Mouse (Mus musculus) left cerebral cortex, adult 9 months (tissue): ENCODE results near the gene Fzr1.
A peak's percentile ranks its signal among the peaks of the same experiment; 100 is the strongest.

Experiments
- DNase-seq, 2 experiments: peaks; one replicate each; pipeline ENCODE4 v3.0.0; 2022; ENCODE audit warnings: low spot score in 2 of 2

Fzr1 gene

DNA sequence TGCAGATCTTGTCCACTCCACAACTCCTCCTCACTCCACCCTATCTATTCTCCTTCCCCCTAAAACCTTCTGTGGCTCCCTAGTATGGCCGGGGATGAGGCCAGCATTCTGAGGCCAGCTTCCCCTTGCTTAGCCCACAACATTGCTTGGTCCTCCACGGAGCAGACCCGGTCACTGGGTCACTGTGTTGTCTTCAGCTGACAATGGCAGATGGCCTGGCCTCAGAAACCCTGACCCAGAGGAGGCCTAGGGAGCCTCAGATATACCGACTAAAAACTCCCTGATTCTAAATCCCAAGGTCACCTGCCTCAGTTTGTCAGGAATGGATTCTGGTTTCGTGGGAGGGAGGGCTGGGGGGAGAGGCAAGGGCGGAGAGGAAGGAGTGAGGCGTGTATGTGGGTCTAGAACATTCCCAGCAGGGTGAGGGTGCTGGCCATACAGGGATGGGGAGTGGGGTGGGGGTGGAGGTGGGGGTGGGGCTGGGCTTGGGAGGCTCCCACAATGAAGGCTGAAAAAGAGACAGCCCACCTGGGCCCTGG is 24.0 kb upstream of the Fzr1 start:
- no peak for DNase-seq

DNA sequence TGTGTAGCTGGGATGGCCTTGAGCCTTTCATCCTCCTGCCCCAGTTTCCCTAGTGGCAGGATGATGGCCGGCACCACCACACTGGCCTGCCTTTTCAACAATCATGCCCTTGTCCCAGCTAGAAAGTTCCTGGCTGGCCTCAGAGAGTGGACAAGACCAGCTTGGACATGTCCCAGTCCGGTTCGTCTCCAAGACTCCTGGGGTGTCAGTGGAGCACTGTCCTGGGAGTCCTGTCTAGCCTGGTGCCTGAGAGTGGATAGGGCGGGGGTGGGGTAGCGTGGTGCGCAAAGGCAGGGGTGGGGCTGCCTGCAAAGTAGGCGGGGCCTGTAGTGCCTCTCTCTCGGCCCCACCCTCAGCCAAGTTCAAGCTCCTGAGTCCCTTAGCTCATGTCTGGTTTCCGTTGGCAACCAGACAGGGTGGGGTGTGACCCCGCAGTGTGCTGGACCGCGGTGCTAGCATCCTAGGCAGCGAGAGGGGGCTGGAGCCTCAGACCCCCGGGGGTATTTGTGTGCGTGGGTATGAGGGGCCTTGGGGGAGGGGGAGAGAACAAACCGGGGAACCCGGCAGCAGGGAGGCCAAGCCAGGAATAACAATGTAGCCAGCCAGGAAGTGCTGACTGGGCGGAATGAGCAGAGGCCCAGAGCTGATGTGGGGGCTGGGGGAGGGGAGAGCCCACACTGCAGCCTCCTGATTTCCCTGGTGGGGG is 23.4 kb upstream of the Fzr1 start:
- peak in 1 of 2 experiments; percentile 57 for DNase-seq

DNA sequence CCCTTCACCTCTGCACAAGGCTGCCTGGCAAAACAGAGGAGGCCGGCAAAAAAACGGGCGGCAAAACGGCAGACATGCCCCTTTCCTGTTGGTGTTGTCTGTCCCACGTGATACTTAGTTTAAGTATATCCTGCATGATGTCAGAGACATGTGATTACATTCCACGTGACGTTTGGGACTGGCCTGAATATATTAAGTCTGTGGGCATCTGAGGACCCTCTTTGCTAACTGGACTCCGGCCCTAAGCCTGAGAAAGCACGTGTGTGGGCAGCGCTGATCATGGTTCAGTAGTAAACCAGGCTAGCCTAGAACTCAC is 22.8 kb upstream of the Fzr1 start:
- peak in 1 of 2 experiments; percentile 56 for DNase-seq

DNA sequence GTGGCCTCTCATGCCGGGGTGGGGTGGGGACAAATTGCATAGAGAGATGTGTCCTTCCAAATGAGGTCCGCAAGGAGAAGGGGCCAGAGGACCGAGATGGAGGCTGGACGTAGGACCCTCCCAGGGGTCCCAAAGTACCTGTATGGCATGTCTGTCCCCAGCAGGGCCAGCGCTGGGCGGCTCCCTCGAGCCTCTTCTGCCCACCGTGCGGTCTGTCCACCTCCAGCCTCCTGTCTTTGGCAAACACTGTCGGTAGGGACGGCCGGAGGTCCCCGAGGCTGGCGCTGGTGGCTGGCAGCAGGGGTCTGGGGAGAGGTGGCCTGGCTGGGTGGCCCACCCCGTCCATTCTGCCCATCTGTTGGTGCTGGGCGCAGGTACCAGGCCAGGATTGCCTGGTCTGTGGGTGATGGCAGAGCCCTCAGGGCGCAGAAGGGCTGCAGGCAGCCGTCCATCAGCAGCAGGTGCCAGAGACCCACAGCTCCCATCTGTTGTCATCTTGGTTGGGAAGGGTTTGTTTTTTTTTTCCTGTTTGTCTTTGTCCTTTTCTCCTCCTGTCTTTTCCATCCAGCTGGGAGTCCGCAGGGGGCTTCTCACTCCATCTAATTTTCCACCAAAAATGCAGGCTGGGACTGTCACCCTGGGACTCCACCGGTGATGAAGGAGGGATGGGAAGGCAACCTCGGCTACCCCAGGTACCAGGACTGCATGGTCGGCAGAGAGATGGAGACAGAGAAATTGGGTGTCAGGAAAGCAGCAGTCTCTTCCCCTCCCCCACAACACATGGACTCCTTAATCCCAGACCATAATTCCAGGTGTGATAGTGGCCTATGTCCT is 22.3 kb upstream of the Fzr1 start:
- no peak for DNase-seq

DNA sequence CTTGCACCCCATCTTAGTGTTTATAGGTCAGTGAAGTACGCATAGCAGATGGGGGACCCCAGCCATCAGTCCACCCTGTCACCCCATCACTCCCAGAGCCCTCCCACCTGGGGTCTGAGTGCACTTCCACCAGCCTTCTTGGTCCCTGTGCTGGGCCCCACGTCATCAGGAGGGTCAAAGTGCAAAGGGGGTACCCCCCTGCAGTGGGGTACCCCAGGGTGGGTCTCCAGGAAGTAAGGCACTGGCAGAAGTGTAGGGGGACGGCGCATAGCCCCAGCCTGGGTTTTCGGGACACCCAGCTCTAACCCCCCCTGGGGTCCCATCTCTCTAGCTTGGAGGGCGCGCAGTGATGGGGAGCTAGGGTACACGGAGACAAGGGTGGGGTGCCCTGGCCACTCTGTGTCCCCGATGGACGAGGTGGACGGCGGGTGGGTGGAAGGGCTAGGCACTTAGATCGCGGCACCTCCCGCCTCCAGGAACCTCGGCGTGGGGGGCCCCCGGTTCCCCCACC is 21.5 kb upstream of the Fzr1 start:
- no peak for DNase-seq

DNA sequence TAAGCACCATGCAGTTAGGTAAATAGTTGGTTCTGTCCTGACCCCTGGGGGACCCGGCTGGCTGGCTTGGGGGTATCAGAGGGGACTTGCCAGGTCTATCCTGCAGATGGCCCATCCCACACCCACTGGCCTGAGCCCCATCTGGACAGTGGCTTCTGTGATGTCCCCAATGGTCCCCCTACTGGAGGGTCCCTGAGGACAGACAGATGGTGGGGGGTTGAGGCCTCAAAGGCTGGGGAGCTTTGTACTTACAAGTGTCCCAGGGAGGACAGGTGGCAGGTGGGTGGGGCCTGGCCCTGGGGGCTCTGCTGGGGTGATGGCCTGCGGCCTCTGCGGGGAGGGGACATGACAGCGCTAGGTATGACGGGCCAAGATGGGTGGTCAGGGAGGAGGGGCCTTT is 21.0 kb upstream of the Fzr1 start:
- no peak for DNase-seq

DNA sequence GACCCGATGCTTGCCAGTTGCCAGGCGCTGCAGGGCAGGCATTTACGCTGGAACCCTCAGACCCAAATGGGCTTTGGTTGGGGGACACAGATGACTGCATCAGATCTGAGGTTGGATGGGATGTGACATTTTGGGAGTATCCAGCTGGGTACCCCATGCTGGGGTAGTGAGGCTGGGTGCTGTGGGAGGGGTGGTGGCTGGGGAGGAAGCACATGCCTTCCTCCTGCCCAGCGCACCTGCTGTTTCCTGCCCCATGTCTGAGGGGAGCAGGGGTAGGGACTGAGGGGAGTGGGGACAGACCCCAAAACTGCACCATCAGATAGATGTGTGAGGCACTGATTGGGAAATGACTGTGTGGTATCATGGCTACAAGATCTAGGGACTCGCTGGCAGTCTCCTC is 18.4 kb upstream of the Fzr1 start:
- no peak for DNase-seq

DNA sequence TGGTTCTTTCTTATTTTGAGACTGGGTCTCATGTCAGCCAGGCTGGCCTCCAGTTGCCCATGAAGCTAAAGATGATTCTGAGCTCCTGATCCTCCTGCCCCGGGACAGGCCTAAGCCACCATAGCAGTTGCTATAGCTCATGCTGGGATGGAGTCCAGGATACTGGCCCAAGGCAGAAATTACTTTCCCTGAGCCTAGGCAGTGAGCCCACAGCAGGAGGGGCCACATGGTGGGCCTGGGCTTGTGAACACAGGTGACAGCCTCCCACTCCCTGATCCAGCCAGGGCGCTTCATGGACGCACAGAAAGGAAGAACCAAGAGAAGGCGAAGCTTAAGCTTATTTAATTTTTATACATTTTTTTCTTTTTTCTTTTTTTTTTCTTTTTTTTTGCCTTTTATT is 17.5 kb upstream of the Fzr1 start:
- DNase-seq = no peak

DNA sequence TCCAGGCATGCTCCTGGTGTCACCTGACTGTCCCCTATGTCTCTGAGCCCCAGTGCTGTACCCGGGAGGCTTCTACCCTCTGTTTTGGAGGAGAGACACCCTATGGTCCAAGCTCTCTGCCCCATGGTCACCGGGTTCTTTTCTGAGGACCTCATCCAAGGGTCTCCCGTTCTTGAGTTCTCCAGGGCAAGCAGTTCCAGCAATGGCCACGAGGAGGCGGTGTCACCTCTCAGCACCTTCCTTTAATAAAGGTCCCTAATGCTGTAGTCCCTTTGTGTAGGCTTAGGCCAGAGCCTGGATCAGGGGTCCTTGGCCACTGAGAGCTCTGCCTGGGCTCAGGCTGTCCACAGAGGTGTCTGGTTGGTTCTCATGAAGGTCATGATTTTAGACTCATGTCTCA is 16.8 kb upstream of the Fzr1 start:
- peak in 1 of 2 experiments; percentile 67 for DNase-seq

DNA sequence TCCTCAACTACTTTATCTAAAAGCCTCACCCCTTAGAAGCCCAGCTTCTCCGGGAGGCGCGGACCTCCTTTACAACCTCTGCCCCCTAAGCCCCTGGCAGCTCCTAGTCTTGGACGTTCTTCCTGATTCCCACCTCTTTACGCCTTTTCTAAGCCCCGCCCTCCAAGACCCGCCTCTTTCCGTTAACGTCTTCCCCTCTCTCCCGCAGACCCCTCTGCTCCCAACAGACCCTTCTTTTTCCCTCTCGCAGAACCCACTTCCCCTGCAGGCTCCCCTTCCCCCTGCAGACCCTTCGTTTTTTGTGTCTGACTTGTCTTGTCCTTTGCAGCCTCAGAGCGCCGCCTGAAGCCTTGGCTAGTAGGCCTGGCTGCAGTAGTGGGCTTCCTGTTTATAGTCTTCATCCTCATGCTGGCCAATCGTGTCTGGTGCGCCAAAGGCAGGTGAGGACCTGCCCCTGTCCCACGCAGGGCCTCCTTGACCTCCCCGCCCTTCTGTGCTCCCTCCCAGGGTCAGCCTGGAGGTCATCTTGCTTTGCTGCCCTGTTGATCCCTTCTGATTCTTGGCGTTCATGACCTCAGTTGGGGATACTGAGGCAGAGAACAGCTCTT is 15.2 kb upstream of the Fzr1 start:
- no peak for DNase-seq

DNA sequence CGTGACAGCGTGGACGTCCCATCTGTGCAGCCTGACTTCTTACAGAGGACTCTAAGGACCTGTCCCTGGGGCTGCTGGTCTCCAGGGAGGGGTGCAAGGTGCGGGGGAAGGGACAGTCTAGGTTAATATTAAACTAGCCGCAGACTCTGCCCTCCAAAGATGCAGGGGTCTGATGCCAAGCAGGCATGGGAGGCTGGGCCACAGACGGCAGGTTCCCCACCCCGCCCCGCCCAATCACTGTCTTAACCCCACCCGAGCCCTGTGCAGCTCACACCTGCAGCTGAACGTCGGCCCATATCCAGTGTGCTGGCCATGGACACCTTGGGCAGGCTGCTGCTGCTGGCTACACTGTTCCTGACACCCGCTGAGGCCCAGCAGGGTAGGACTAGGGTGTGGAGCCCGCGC is 14.5 kb upstream of the Fzr1 start, which contains the start of gene Smim24:
Gene Smim24, plus strand, starts transcription at position 271 of the 405 bp plus-strand sequence.
- DNase-seq = no peak

DNA sequence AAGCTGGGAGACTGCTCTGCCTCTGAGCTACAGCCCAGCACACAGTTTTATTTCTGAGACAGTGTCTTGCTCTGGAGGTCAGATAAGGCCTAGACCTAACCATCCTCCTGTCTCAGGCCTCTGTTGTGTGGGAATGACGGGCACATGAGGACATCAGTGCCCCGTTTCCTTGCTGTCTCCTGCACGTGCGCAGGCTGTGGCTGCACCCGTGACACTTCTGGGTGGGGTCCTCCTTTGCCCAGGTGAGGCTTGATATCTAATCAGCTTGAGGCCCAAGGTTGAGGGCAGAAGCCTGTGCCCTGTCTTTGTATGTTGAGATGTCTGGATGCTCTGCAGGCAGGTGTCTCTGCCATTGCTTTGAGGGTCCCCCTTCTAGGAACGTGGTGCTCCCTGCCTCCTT is 14.0 kb upstream of the Fzr1 start:
- no peak for DNase-seq

DNA sequence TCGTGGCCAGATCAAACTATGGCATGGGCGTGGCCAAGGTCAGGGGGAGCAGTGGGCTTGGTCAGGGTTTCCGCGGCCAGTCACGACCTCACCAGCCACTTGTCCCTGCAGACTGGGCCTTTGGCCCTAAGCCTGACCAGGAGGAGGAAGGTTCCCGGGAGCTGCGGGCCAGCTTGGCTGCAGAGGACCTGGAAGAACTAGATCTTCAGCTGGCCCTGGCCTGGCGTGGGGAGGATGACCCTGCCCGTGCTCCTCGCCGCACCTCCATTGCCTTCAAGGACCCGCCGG is 12.3 kb upstream of the Fzr1 start:
- no peak for DNase-seq

DNA sequence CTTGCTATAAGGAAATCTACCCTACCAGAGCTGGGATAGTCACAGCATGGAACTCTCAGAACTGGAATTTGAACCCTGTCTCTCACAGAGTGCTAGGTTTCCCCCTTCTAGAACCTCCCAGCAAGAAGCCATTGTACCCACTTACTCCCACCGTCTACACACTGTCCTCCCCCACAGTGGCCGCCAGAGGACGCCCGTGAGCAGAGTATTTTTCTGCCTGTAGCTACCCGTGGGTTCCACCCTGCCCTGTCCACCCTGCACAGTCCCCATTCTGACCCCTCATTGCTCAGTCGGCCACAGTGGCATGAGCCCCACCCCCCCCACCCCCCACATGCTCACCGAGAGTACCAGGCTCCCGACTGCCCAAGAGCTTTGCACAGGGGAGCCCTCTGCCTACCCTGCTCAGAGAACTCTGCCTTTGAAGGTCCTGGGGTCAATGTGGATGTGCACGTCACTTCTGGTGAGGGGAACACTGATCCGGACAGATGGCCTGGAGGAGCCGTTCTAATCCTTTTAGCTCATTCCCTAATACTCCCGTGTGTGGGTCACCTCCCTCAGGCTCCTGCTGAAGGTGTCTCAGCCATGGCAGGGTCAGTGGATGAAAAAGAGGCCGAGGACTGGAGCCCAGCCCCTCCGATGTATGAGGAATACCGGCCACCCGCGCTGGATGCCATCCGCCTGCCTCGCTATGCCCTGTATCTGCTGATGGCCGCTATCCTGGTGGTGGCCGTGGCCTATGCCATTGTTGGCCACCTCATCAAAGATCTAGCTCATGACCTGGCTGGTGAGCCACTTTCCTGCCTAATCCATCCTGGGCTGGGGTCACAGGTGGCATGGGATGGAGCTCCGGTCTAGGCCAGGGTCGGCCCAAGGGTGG is 11.7 kb upstream of the Fzr1 start:
- DNase-seq = peak in 1 of 2 experiments; percentile 75

DNA sequence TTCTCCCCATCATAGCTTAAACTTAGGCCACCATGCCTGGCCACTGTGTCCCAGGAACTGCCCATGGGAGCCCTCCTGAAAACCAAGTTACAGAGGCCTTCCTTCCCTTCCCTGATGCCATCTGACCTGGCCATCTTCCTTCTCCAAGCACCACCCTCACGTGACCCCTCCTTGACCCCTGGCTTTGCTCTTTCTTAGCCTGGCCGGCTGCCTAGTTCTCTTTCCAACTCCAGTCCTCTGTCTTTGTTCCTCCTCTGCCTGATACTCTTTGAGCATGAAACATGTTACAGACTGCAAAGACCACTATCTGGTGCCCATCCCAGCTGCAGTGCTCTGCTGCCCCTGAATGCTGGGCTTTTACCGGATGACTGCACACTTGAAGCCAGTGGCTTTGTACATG is 11.1 kb upstream of the Fzr1 start:
- DNase-seq = no peak

DNA sequence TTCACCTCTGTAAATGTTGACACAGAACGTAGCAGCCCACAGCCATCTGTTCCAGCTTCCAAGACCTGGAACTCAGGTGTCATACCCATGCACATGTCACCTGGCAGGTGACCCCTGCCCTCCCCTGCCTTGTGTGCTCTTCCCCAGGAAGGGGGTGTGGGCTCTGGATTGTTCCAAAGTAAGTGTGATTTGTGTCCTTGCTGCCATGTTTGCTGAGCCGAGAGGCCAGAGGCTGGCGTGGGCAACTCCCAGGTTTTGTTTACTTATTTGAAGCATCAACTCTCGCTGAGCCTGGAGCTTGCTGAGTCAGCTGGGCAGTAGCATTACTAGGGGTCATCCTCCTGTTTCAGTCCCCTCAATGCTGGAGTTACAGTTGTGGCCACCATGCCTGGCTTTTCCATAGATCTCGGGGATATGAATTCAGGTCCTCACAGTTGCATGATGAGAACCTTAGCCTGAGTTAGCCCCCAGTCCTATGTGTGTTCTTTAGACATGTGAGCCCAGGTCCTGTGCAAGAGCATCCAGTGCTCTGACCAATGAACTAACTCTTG is 10.3 kb upstream of the Fzr1 start, which contains the start of gene Gm48552:
Gene Gm48552, plus strand, starts transcription at position 501 of the 551 bp plus-strand sequence.
- DNase-seq = no peak

DNA sequence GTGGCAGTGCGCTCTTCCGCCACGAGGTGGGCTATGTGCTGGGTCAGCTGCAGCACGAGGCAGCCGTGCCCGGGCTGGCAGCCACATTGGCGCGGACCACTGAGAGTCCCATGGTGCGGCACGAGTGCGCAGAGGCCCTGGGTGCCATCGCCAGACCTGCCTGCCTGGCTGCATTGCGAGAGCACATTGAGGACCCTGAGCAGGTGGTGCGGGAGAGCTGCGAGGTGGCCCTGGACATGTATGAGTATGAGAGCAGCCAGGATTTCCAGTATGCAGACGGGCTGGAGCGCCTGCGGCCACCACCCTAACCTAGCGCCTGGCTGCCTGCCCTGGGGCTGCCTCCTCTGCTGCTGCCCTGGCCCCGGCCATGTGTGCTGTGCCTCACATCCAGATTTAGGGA is 9.4 kb upstream of the Fzr1 start:
- DNase-seq = no peak

DNA sequence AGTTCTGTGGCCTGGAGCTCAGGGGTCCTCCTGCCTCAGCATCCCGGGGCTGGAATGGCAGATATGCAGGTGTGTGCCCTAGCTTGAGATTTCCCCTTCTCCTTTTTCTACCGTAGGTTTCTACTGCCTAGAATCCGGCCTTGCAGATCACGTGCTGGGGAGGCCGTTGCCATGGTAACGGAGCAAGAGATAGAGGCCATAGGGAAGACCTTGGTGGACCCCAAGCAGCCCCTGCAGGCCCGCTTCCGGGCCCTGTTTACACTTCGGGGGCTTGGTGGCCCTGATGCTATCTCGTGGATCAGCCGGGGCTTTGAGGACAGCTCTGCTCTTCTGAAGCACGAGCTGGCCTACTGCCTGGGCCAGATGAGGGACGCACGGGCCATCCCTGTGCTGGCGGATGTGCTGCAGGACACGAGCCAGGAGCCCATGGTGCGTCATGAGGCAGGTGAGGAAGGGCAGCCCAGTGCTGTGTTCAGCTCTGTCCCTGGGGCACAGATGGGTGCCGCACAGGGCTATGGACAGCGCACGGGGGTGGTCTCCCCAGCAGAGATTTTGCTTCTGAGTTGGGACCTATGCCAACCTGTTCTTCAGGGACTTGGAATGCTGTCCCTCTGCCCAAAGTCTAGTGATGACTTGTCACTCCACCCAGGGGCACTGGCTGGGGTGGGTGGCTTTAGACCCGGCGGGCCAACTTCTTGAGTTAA is 7.4 kb upstream of the Fzr1 start:
- DNase-seq = no peak

DNA sequence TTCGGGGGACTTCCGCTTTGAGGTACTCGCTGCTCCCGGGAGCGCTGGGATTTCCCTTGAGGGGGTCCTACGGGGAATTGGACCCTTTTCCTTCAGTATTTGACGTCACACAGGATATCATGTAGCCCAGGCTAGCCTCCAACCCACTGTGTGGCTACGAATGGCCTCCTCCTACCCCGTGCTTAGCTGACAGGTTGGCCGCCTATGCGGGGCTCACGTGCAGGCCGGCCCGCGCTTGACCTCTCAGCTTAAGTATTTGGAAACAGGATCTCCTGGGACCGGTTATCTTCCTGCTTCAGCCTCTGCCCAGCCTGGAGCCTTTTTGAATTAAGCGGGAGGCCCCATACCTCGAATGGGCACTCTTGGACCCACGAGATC is 6.3 kb upstream of the Fzr1 start:
- no peak for DNase-seq

DNA sequence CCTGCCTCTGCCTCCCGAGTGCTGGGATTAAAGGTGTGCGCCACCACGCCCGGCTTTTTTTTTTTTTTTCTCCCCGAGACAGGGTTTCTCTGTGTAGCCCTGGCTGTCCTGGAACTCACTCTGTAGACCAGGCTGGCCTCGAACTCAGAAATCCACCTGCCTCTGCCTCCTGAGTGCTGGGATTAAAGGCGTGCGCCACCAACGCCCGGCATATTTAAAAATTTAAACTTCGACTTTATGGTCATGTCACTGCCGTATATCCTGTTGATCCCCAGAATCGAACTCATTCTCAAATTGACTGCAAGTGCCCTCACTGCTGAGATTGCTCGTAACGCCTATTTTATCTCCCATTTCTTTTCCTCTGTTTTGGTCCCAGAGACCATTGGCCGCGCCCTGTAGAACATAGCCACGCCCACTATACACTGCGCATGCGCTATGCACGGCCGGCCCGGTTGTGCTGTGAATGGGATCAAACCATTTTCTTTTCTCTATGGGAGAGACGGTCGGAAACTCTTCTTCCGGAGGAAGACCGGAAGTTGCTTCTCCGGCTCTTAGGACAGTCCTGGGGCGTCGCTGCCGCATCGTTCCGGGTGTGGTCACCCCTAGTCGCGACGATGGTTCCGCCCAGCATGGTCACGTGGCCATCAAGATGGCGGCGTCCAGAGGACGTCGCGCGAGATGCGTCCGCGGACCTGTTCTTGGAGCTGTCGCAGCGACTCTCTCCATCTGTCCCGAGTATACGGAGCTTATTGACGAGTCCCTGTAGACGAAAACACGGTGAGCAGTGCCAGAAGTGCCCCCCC is 5.7 kb upstream of the Fzr1 start, which contains the start of the genes Dohh and Gm48551:
Gene Dohh, plus strand, starts transcription at position 627 of the 803 bp plus-strand sequence.
Gene Gm48551, plus strand, starts transcription at position 665 of the 803 bp plus-strand sequence.
- peak; percentile 98 to 99 for DNase-seq
